Mouse (Mus musculus): ENCODE results near the gene Parp9. TPM values are rescaled to one million over a fixed set of nuclear protein-coding genes. Genes with fewer than 3 reads are reported as not detected.
A peak's percentile ranks its signal among the peaks of the same experiment; 100 is the strongest.
"Not testable (repeated sequence)": the region's sequence is repeated elsewhere in the genome, so short reads cannot be mapped to it uniquely, and the experiment has no call there.

Gene Parp9
- polyA plus RNA-seq, 1 experiment from 2014 or later: 8.2 TPM

GRCm38 (mm10) chr16:35939261-35939660 is 991 bp downstream of the Parp9 start:
- Histone ChIP-seq H3K27ac (peak overlapping the region; percentile 54), H3K36me3 (no peaks in the 10 kb centered on the region), H3K9ac (peak overlapping the region; percentile 53), H3K4me3 (peak overlapping the region; percentile 60), H3K27me3 (no peaks in the 10 kb centered on the region; the same call in 1 of the 2 replicates), H3K4me1 (peaks cover 8% of the 10 kb centered on the region; the same call in 1 of the 2 replicates), H3K4me2 (peak overlapping the region; percentile 71), H3K9me3 (no peaks in the 10 kb centered on the region)
- peak; percentile 27; the same call in 1 of the 2 replicates for ATAC-seq (ENCODE audit: borderline replicate concordance, extremely low read depth, low FRiP score, low TSS enrichment)
- WGBS: 7% methylated on average over 6 of the region's 6 CpGs

- 10% methylated on average over 9 of the region's 9 CpGs for WGBS
- peak overlapping the region; percentile 60 for H3K4me3 ChIP-seq
- H3K27ac ChIP-seq: peak overlapping the region; percentile 54
- no peaks in the 10 kb centered on the region for H3K9me3 ChIP-seq
- ATAC-seq (ENCODE audit: borderline replicate concordance, extremely low read depth, low FRiP score, low TSS enrichment): peak; percentile 62; the same call in 1 of the 2 replicates
- peak overlapping the region; percentile 71 for H3K4me2 ChIP-seq
- H3K27me3 ChIP-seq: no peaks in the 10 kb centered on the region; the same call in 1 of the 2 replicates
- H3K4me1 ChIP-seq: peaks cover 8% of the 10 kb centered on the region; the same call in 1 of the 2 replicates
- no peaks in the 10 kb centered on the region for H3K36me3 ChIP-seq
- H3K9ac ChIP-seq: 0 out of 2 replicates have a peak overlapping the region, but pooled peaks have one; percentile 53
Measured at GRCm38 (mm10) chr16:35939690-35940089, 1.4 kb downstream of the Parp9 start.

GRCm38 (mm10) chr16:35941382-35941781 is 3.1 kb downstream of the Parp9 start:
- ATAC-seq (ENCODE audit: borderline replicate concordance, extremely low read depth, low FRiP score, low TSS enrichment): no peak
- Histone ChIP-seq H3K4me2 (no peak overlapping the region), H3K9me3 (no peaks in the 10 kb centered on the region), H3K4me3 (no peak overlapping the region), H3K4me1 (peaks cover 8% of the 10 kb centered on the region; the same call in 1 of the 2 replicates), H3K36me3 (no peaks in the 10 kb centered on the region), H3K27ac (no peak overlapping the region), H3K27me3 (no peaks in the 10 kb centered on the region; the same call in 1 of the 2 replicates), H3K9ac (no peak overlapping the region)
- WGBS: 77% methylated on average over 7 of the region's 7 CpGs

- H3K4me2 ChIP-seq: no peak overlapping the region
- WGBS: 73% methylated on average over 5 of the region's 5 CpGs
- ATAC-seq (ENCODE audit: borderline replicate concordance, extremely low read depth, low FRiP score, low TSS enrichment): no peak
Measured at GRCm38 (mm10) chr16:35949264-35949663, 11.0 kb downstream of the Parp9 start.

GRCm38 (mm10) chr16:35951216-35951615 is 12.9 kb downstream of the Parp9 start:
- H3K4me1 ChIP-seq: no peaks in the 10 kb centered on the region
- no peak for ATAC-seq (ENCODE audit: borderline replicate concordance, extremely low read depth, low FRiP score, low TSS enrichment)
- no peak overlapping the region for H3K4me2 ChIP-seq
- H3K4me3 ChIP-seq: no peak overlapping the region
- no peaks in the 10 kb centered on the region for H3K9me3 ChIP-seq
- H3K27ac ChIP-seq: no peak overlapping the region
- no peaks in the 10 kb centered on the region for H3K27me3 ChIP-seq
- no peaks in the 10 kb centered on the region for H3K36me3 ChIP-seq
- WGBS: 85% methylated on average over 3 of the region's 3 CpGs
- no peak overlapping the region for H3K9ac ChIP-seq

More at GRCm38 (mm10) chr16:35949264-35949663, 11.0 kb downstream of the Parp9 start:
- H3K36me3 ChIP-seq: no peaks in the 10 kb centered on the region
- no peak overlapping the region for H3K4me3 ChIP-seq
- no peaks in the 10 kb centered on the region for H3K9me3 ChIP-seq
- no peaks in the 10 kb centered on the region for H3K27me3 ChIP-seq
- no peak overlapping the region for H3K9ac ChIP-seq
- H3K27ac ChIP-seq: no peak overlapping the region
- H3K4me1 ChIP-seq: no peaks in the 10 kb centered on the region

- Histone ChIP-seq H3K27me3 (no peaks in the 10 kb centered on the region), H3K9me3 (no peaks in the 10 kb centered on the region)
- 82% methylated on average over 5 of the region's 5 CpGs for WGBS
Measured at GRCm38 (mm10) chr16:35952628-35953130, 14.4 kb downstream of the Parp9 start.

GRCm38 (mm10) chr16:35965991-35966390 is 27.7 kb downstream of the Parp9 start:
- H3K36me3 ChIP-seq; H3K27me3 ChIP-seq; H3K4me2 ChIP-seq; H3K4me1 ChIP-seq; H3K4me3 ChIP-seq; H3K27ac ChIP-seq; H3K9ac ChIP-seq; H3K9me3 ChIP-seq; ATAC-seq (ENCODE audit: borderline replicate concordance, extremely low read depth, low FRiP score, low TSS enrichment): not testable (repeated sequence)
- WGBS: 67% methylated on average over 4 of the region's 4 CpGs

More at GRCm38 (mm10) chr16:35952628-35953130, 14.4 kb downstream of the Parp9 start:
- Histone ChIP-seq H3K4me3 (no peak overlapping the region), H3K36me3 (no peaks in the 10 kb centered on the region), H3K27ac (no peak overlapping the region), H3K9ac (no peak overlapping the region), H3K4me2 (no peak overlapping the region), H3K4me1 (no peaks in the 10 kb centered on the region)
- no peak for ATAC-seq (ENCODE audit: borderline replicate concordance, extremely low read depth, low FRiP score, low TSS enrichment)

- Histone ChIP-seq H3K27ac (no peak overlapping the region), H3K9me3 (no peaks in the 10 kb centered on the region), H3K9ac (no peak overlapping the region), H3K27me3 (no peaks in the 10 kb centered on the region), H3K4me1 (no peaks in the 10 kb centered on the region), H3K4me2 (no peak overlapping the region), H3K4me3 (no peak overlapping the region), H3K36me3 (no peaks in the 10 kb centered on the region)
- 56% methylated on average over 5 of the region's 5 CpGs for WGBS
- no peak for ATAC-seq (ENCODE audit: borderline replicate concordance, extremely low read depth, low FRiP score, low TSS enrichment)
Measured at GRCm38 (mm10) chr16:35966411-35967115, 28.3 kb downstream of the Parp9 start.

GRCm38 (mm10) chr16:35967319-35967718 is 29.0 kb downstream of the Parp9 start:
- H3K36me3 ChIP-seq: no peaks in the 10 kb centered on the region
- WGBS: 82% methylated on average over 4 of the region's 4 CpGs
- H3K27me3 ChIP-seq: no peaks in the 10 kb centered on the region
- no peak overlapping the region for H3K4me3 ChIP-seq
- no peaks in the 10 kb centered on the region for H3K4me1 ChIP-seq
- no peaks in the 10 kb centered on the region for H3K9me3 ChIP-seq
- no peak overlapping the region for H3K9ac ChIP-seq
- no peak overlapping the region for H3K4me2 ChIP-seq
- H3K27ac ChIP-seq: no peak overlapping the region
- ATAC-seq (ENCODE audit: borderline replicate concordance, extremely low read depth, low FRiP score, low TSS enrichment): no peak

- ATAC-seq (ENCODE audit: borderline replicate concordance, extremely low read depth, low FRiP score, low TSS enrichment): no peak
Measured at GRCm38 (mm10) chr16:35968149-35968548, 29.9 kb downstream of the Parp9 start.

GRCm38 (mm10) chr16:35974021-35974420 is 35.8 kb downstream of the Parp9 start:
- Histone ChIP-seq H3K9ac (no peak overlapping the region), H3K27me3 (no peaks in the 10 kb centered on the region), H3K9me3 (no peaks in the 10 kb centered on the region), H3K4me1 (no peaks in the 10 kb centered on the region), H3K27ac (no peak overlapping the region), H3K4me2 (no peak overlapping the region), H3K36me3 (no peaks in the 10 kb centered on the region), H3K4me3 (no peak overlapping the region)
- WGBS: 42% methylated on average over 1 of the region's 1 CpGs
- no peak for ATAC-seq (ENCODE audit: borderline replicate concordance, extremely low read depth, low FRiP score, low TSS enrichment)

More at GRCm38 (mm10) chr16:35968149-35968548, 29.9 kb downstream of the Parp9 start:
- Histone ChIP-seq H3K36me3 (no peaks in the 10 kb centered on the region), H3K4me3 (no peak overlapping the region), H3K27ac (no peak overlapping the region), H3K9me3 (no peaks in the 10 kb centered on the region), H3K4me1 (no peaks in the 10 kb centered on the region), H3K27me3 (no peaks in the 10 kb centered on the region), H3K9ac (no peak overlapping the region), H3K4me2 (no peak overlapping the region)
- WGBS: 31% methylated on average over 2 of the region's 2 CpGs

- H3K4me2 ChIP-seq; H3K9ac ChIP-seq; H3K9me3 ChIP-seq; H3K27me3 ChIP-seq; H3K27ac ChIP-seq; H3K4me1 ChIP-seq; H3K36me3 ChIP-seq; ATAC-seq (ENCODE audit: borderline replicate concordance, extremely low read depth, low FRiP score, low TSS enrichment); H3K4me3 ChIP-seq: not testable (repeated sequence)
- 80% methylated on average over 1 of the region's 1 CpGs for WGBS
Measured at GRCm38 (mm10) chr16:35978450-35978849, 40.2 kb downstream of the Parp9 start, which contains the start of gene Kpna1. TSS of gene Kpna1 (plus strand) at chr16:35978750.
